Mouse (Mus musculus): ENCODE measurements around the gene G6pc3.
A peak's percentile ranks its signal among the peaks of the same experiment; 100 is the strongest.

DNA sequence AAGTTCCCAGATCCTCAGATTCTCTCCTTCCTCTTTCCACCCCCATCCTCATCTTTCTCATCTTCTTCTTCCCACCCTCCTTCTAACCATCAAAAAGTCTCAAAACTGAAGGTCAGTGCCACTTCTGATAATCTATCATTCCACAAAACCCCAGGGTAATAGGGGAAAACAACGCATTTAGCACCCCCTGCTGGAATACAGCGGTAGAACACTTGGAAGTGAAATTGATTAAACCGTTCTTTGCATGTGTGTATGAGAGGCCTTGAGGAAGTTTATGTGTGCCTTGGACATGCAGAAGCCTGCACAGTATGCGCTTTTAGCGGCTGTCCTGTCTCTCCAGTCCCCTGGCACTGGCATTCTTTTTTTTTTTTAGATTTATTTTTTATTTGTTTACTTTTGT lies 48.9 kb upstream of the G6pc3 start:
- no peak for TF ChIP-seq EP300 (IDR thresholded peaks at IDR 0.05; ENCODE audit: low read depth)
- peak; percentile 79 for TF ChIP-seq CTCF (IDR thresholded peaks at IDR 0.05; ENCODE audit: low read depth)
